21 mouse cellular contexts compared by ENCODE assay signal in genomic region chr1:119125561-119125960, GRCm38 (mm10).
DNase-seq lines count a peak whose midpoint lies in the region; ATAC-seq and TF ChIP-seq lines count a peak whose summit lies in the region.
"Had no signal": no experiment of that assay in that cellular context is flagged by ENCODE, and none has a peak within 500 bp of the region (broad histone marks: within the 10 kb centered on the region; RNA-seq: fewer than 3 reads in every experiment).

No protein-coding gene starts in this region.

- no peak overlapping the region for H3K4me2 ChIP-seq in forebrain, embryonic 12.5 days
- H3K4me2 ChIP-seq: embryonic facial prominence, embryonic 12.5 days; heart, embryonic 12.5 days had no signal

- H3K9ac ChIP-seq in heart, adult 2 months (ENCODE audit: low read depth, low read length): no peak overlapping the region
- H3K9ac ChIP-seq in forebrain, embryonic 12.5 days: no peak overlapping the region
- H3K9ac ChIP-seq: embryonic facial prominence, embryonic 12.5 days; heart, embryonic 12.5 days had no signal

- no peaks in the 10 kb centered on the region for H3K79me2 ChIP-seq in heart, adult 2 months (replicated peaks; ENCODE audit: control insufficient read depth, insufficient read depth, low read length)

- H3K4me3 ChIP-seq in heart, adult 2 months: no peak overlapping the region
- H3K4me3 ChIP-seq in forebrain, embryonic 12.5 days (replicated peaks): no peak overlapping the region
- H3K4me3 ChIP-seq: embryonic facial prominence, embryonic 12.5 days; heart, embryonic 12.5 days; layer of hippocampus, adult 2 months had no signal

- no peaks in the 10 kb centered on the region for H3K9me3 ChIP-seq in forebrain, embryonic 12.5 days
- H3K9me3 ChIP-seq: embryonic facial prominence, embryonic 12.5 days; heart, embryonic 12.5 days had no signal

- TF ChIP-seq CTCF in heart, adult 2 months (IDR thresholded peaks at IDR 0.05): no peak

- peak; percentile 9 to 24 for DNase-seq in heart, postnatal 10 days
- DNase-seq in heart, adult 2 months: no peak
- DNase-seq in 416B (ENCODE audit: low read depth) (peak; percentile 24), NIH3T3 (ENCODE audit: low read depth) (peak; percentile 80)
- DNase-seq in fibroblast of lung, adult 2 months (ENCODE audit: low read depth): peak; percentile 76
- DNase-seq in kidney, postnatal 4 days: no peak
- DNase-seq: adrenal gland, postnatal 10 days; cerebellum, adult 11 months; cerebellum, postnatal 14 days; kidney, adult 18-20 months; liver; lung, postnatal 14 days; retina, postnatal 1 day; right cerebral cortex, postnatal 4 days had no signal

- H3K36me3 ChIP-seq in heart, adult 2 months (ENCODE audit: control insufficient read depth, insufficient read depth, low read length): no peaks in the 10 kb centered on the region
- no peaks in the 10 kb centered on the region for H3K36me3 ChIP-seq in forebrain, embryonic 12.5 days (replicated peaks)
- H3K36me3 ChIP-seq: embryonic facial prominence, embryonic 12.5 days; heart, embryonic 12.5 days had no signal

- WGBS in heart, adult 2 months: 64% methylated on average over 6 of the region's 6 CpGs
- WGBS in forebrain, embryonic 12.5 days: 60% methylated on average over 6 of the region's 6 CpGs

- H3K27ac ChIP-seq in heart, adult 2 months: no peak overlapping the region
- no peak overlapping the region for H3K27ac ChIP-seq in forebrain, embryonic 12.5 days
- H3K27ac ChIP-seq: embryonic facial prominence, embryonic 12.5 days; kidney, postnatal 0 days; layer of hippocampus, adult 2 months had no signal

- no peaks in the 10 kb centered on the region for H3K4me1 ChIP-seq in heart, adult 2 months (ENCODE audit: control insufficient read depth, insufficient read depth, low read length)
- H3K4me1 ChIP-seq in forebrain, embryonic 12.5 days: no peaks in the 10 kb centered on the region
- H3K4me1 ChIP-seq: embryonic facial prominence, embryonic 12.5 days; heart, embryonic 12.5 days had no signal

- no peak for TF ChIP-seq EP300 in heart, adult 2 months (IDR thresholded peaks at IDR 0.05; ENCODE audit: insufficient read depth, low read depth, low read length)

- ATAC-seq in forebrain, embryonic 12.5 days (ENCODE audit: low FRiP score): no peak
- ATAC-seq: forebrain, embryonic 16.5 days; midbrain, embryonic 16.5 days had no signal

- intact Hi-C loops in heart, postnatal 10 days (cut with DNase I): no loop called here
- intact Hi-C loops in heart, adult 2 months (cut with DNase I): no loop called here

- no peak for TF ChIP-seq POLR2A in heart, adult 2 months (IDR thresholded peaks at IDR 0.05; ENCODE audit: insufficient read depth, low read depth, low read length)

- no peaks in the 10 kb centered on the region for H3K27me3 ChIP-seq in heart, adult 2 months (ENCODE audit: control insufficient read depth, insufficient read depth, low read length)
- H3K27me3 ChIP-seq in forebrain, embryonic 12.5 days: no peaks in the 10 kb centered on the region
- H3K27me3 ChIP-seq: embryonic facial prominence, embryonic 12.5 days; heart, embryonic 12.5 days had no signal

Comparison
In these comparisons a context has a peak if more than half of its experiments do, and no peak if none do; other contexts are left out.
1. DNase-seq: peak in heart, postnatal 10 days (2 of 2), 416B (single experiment), NIH3T3 (single experiment) and fibroblast of lung, adult 2 months (single experiment); none in heart, adult 2 months (0 of 2) and kidney, postnatal 4 days (0 of 2).